Mouse (Mus musculus) embryonic facial prominence, embryonic 12.5 days (tissue): ENCODE results near the gene Gfod1. TPM values are rescaled to one million over a fixed set of nuclear protein-coding genes. Genes with fewer than 3 reads are reported as not detected.

ENCODE experiments used
- ATAC-seq: fragments of 200-750 bp; cut with Nextera tagmentation; 2 replicates; pipeline ENCODE4 v1.8.0; 2017; ENCODE audit not compliant: insufficient number of reproducible peaks, insufficient read depth, low FRiP score, low TSS enrichment
- H3K27ac ChIP-seq: fragments of 300-500 bp; sonication (generic); 2 replicates; pipeline ENCODE4 v1.5.1; 2016; ENCODE audit warnings: mild to moderate bottlenecking
- H3K27me3 ChIP-seq: fragments of 300-500 bp; sonication (generic); 2 replicates; pipeline ENCODE4 v1.6.1; 2016; ENCODE audit warnings: mild to moderate bottlenecking, moderate library complexity
- H3K36me3 ChIP-seq: fragments of 300-500 bp; sonication (generic); 2 replicates; pipeline ENCODE4 v1.6.1; 2016; ENCODE audit warnings: mild to moderate bottlenecking
- H3K4me1 ChIP-seq: fragments of 300-500 bp; sonication (generic); 2 replicates; pipeline ENCODE4 v1.6.1; 2016
- H3K4me2 ChIP-seq: fragments of 300-500 bp; sonication (generic); replicated peaks from 2 replicates; pipeline ENCODE4 v1.6.1; 2016; ENCODE audit warnings: mild to moderate bottlenecking, moderate library complexity
- H3K4me3 ChIP-seq: fragments of 300-500 bp; sonication (generic); 2 replicates; pipeline ENCODE4 v1.5.1; 2016; ENCODE audit warnings: mild to moderate bottlenecking
- H3K9ac ChIP-seq: fragments of 300-500 bp; sonication (generic); 2 replicates; pipeline ENCODE4 v1.6.1; 2016; ENCODE audit warnings: mild to moderate bottlenecking, moderate library complexity
- H3K9me3 ChIP-seq: fragments of 300-500 bp; sonication (generic); 2 replicates; pipeline ENCODE4 v1.6.1; 2016; ENCODE audit warnings: mild to moderate bottlenecking, moderate library complexity
- WGBS: fragments of 180-500 bp; shearing (Covaris S2); methylation state at CpG from one replicate; pipeline ENCODE4 v1.1.7; 2016; 5-methylcytosine and 5-hydroxymethylcytosine counted together
- polyA plus RNA-seq: library from polyadenylated mRNA; unstranded; fragments of >200 nt; fragmentation: Nextera tagmentation; extraction: Ambion mirVana; gene quantifications from 2 replicates; pipeline ENCODE4 v1.2.1, GENCODE M21; 2016

The Gfod1 gene
- polyA plus RNA-seq, 1 experiment from 2014 or later: 0.87 TPM

- H3K4me3 ChIP-seq: no peak overlapping the region
- no peaks in the 10 kb centered on the region for H3K36me3 ChIP-seq
- 75% methylated on average over 2 of the region's 2 CpGs for WGBS
- H3K4me2 ChIP-seq: no peak overlapping the region
- H3K27me3 ChIP-seq: no peaks in the 10 kb centered on the region
- no peak overlapping the region for H3K9ac ChIP-seq
- no peaks in the 10 kb centered on the region for H3K9me3 ChIP-seq
- no peaks in the 10 kb centered on the region for H3K4me1 ChIP-seq
- H3K27ac ChIP-seq: no peak overlapping the region
- ATAC-seq: no peak
Observed at GRCm38 (mm10) chr13:43321492-43321891, 17.5 kb upstream of the Gfod1 start.

GRCm38 (mm10) chr13:43319396-43319795 lies 15.4 kb upstream of the Gfod1 start:
- Histone ChIP-seq H3K27me3 (no peaks in the 10 kb centered on the region), H3K4me1 (no peaks in the 10 kb centered on the region), H3K9me3 (no peaks in the 10 kb centered on the region), H3K27ac (no peak overlapping the region), H3K9ac (no peak overlapping the region), H3K4me2 (no peak overlapping the region), H3K36me3 (no peaks in the 10 kb centered on the region), H3K4me3 (no peak overlapping the region)
- ATAC-seq: no peak
- WGBS: 78% methylated on average over 3 of the region's 3 CpGs

GRCm38 (mm10) chr13:43317411-43317810 lies 13.4 kb upstream of the Gfod1 start:
- Histone ChIP-seq H3K4me2 (no peak overlapping the region), H3K9me3 (no peaks in the 10 kb centered on the region), H3K27ac (no peak overlapping the region), H3K27me3 (no peaks in the 10 kb centered on the region), H3K9ac (no peak overlapping the region), H3K4me1 (no peaks in the 10 kb centered on the region), H3K36me3 (no peaks in the 10 kb centered on the region), H3K4me3 (no peak overlapping the region)
- 56% methylated on average over 5 of the region's 5 CpGs for WGBS
- no peak for ATAC-seq

GRCm38 (mm10) chr13:43305181-43305924 lies 1.4 kb upstream of the Gfod1 start:
- WGBS: 75% methylated on average over 15 of the region's 15 CpGs
- no peak overlapping the region for H3K4me2 ChIP-seq
- no peak overlapping the region for H3K9ac ChIP-seq
- no peaks in the 10 kb centered on the region for H3K9me3 ChIP-seq
- peaks cover 31% of the 10 kb centered on the region for H3K27me3 ChIP-seq
- no peak overlapping the region for H3K4me3 ChIP-seq
- no peak for ATAC-seq
- no peak overlapping the region for H3K27ac ChIP-seq
- H3K36me3 ChIP-seq: no peaks in the 10 kb centered on the region
- H3K4me1 ChIP-seq: peaks cover 16% of the 10 kb centered on the region; the same call in 1 of the 2 replicates

GRCm38 (mm10) chr13:43304700-43305099 lies 728 bp upstream of the Gfod1 start:
- Histone ChIP-seq H3K4me3 (peak overlapping the region; percentile 66), H3K4me1 (peaks cover 16% of the 10 kb centered on the region; the same call in 1 of the 2 replicates), H3K9me3 (no peaks in the 10 kb centered on the region), H3K27ac (no peak overlapping the region), H3K9ac (peak overlapping the region; percentile 21; the same call in 1 of the 2 replicates), H3K4me2 (peak overlapping the region; percentile 99), H3K27me3 (peaks cover 38% of the 10 kb centered on the region), H3K36me3 (no peaks in the 10 kb centered on the region)
- 26% methylated on average over 11 of the region's 11 CpGs for WGBS
- ATAC-seq: no peak

GRCm38 (mm10) chr13:43303161-43303965 lies 609 bp downstream of the Gfod1 start:
- Histone ChIP-seq H3K4me2 (peak overlapping the region; percentile 99), H3K9ac (peak overlapping the region; percentile 71), H3K4me3 (peak overlapping the region; percentile 66), H3K36me3 (no peaks in the 10 kb centered on the region), H3K27me3 (peaks cover 40% of the 10 kb centered on the region), H3K4me1 (peaks cover 16% of the 10 kb centered on the region; the same call in 1 of the 2 replicates), H3K27ac (peak overlapping the region; percentile 67), H3K9me3 (no peaks in the 10 kb centered on the region)
- under 1% methylated on average over 78 of the region's 78 CpGs for WGBS
- ATAC-seq: peak; percentile 2

GRCm38 (mm10) chr13:43302651-43303160 lies 1.3 kb downstream of the Gfod1 start:
- H3K9me3 ChIP-seq: no peaks in the 10 kb centered on the region
- peaks cover 40% of the 10 kb centered on the region for H3K27me3 ChIP-seq
- peak overlapping the region; percentile 66 for H3K4me3 ChIP-seq
- H3K36me3 ChIP-seq: no peaks in the 10 kb centered on the region
- under 1% methylated on average over 19 of the region's 19 CpGs for WGBS
- no peak overlapping the region for H3K27ac ChIP-seq
- no peak for ATAC-seq
- peaks cover 16% of the 10 kb centered on the region; the same call in 1 of the 2 replicates for H3K4me1 ChIP-seq
- H3K9ac ChIP-seq: peak overlapping the region; percentile 71
- peak overlapping the region; percentile 99 for H3K4me2 ChIP-seq

- no peaks in the 10 kb centered on the region for H3K9me3 ChIP-seq
- H3K4me2 ChIP-seq: peak overlapping the region; percentile 99
- H3K27me3 ChIP-seq: peaks cover 40% of the 10 kb centered on the region
- H3K4me3 ChIP-seq: peak overlapping the region; percentile 66
- ATAC-seq: no peak
- no peaks in the 10 kb centered on the region for H3K36me3 ChIP-seq
- WGBS: 7% methylated on average over 11 of the region's 11 CpGs
- H3K4me1 ChIP-seq: peaks cover 16% of the 10 kb centered on the region; the same call in 1 of the 2 replicates
- no peak overlapping the region for H3K27ac ChIP-seq
- no peak overlapping the region for H3K9ac ChIP-seq
Observed at GRCm38 (mm10) chr13:43302239-43302638, 1.7 kb downstream of the Gfod1 start.

GRCm38 (mm10) chr13:43300906-43301305 lies 3.1 kb downstream of the Gfod1 start:
- Histone ChIP-seq H3K9ac (no peak overlapping the region), H3K36me3 (no peaks in the 10 kb centered on the region), H3K4me2 (peak overlapping the region; percentile 99; the same call in 1 of the 2 replicates), H3K9me3 (no peaks in the 10 kb centered on the region), H3K4me1 (peaks cover 16% of the 10 kb centered on the region; the same call in 1 of the 2 replicates), H3K27ac (no peak overlapping the region), H3K4me3 (no peak overlapping the region), H3K27me3 (peaks cover 40% of the 10 kb centered on the region)
- ATAC-seq: no peak
- WGBS: 28% methylated on average over 9 of the region's 9 CpGs

GRCm38 (mm10) chr13:43300366-43300765 lies 3.6 kb downstream of the Gfod1 start:
- H3K27me3 ChIP-seq: peaks cover 36% of the 10 kb centered on the region

GRCm38 (mm10) chr13:43299171-43299570 lies 4.8 kb downstream of the Gfod1 start:
- no peak for ATAC-seq
- H3K4me2 ChIP-seq: no peak overlapping the region
- no peaks in the 10 kb centered on the region for H3K36me3 ChIP-seq
- H3K27me3 ChIP-seq: peaks cover 29% of the 10 kb centered on the region
- no peak overlapping the region for H3K27ac ChIP-seq
- peaks cover 10% of the 10 kb centered on the region; the same call in 1 of the 2 replicates for H3K4me1 ChIP-seq
- no peaks in the 10 kb centered on the region for H3K9me3 ChIP-seq
- H3K9ac ChIP-seq: no peak overlapping the region
- 58% methylated on average over 5 of the region's 5 CpGs for WGBS
- H3K4me3 ChIP-seq: no peak overlapping the region

More at GRCm38 (mm10) chr13:43300366-43300765, 3.6 kb downstream of the Gfod1 start:
- Histone ChIP-seq H3K36me3 (no peaks in the 10 kb centered on the region), H3K9ac (no peak overlapping the region), H3K4me2 (no peak overlapping the region), H3K4me1 (peaks cover 16% of the 10 kb centered on the region; the same call in 1 of the 2 replicates), H3K9me3 (no peaks in the 10 kb centered on the region), H3K4me3 (no peak overlapping the region), H3K27ac (no peak overlapping the region)
- no peak for ATAC-seq
- 17% methylated on average over 5 of the region's 5 CpGs for WGBS
